Mouse (Mus musculus) stomach, embryonic 15.5 days (tissue): ENCODE results near the gene Spata9. TPM values are rescaled to one million over a fixed set of nuclear protein-coding genes. Genes with fewer than 3 reads are reported as not detected.

Experiments
- ATAC-seq: fragments of 200-750 bp; cut with Nextera tagmentation; 2 replicates; pipeline ENCODE4 v1.8.0; 2017; ENCODE audit warnings: low read depth, moderate number of reproducible peaks, moderate TSS enrichment; ENCODE audit not compliant: insufficient read depth, low FRiP score
- H3K27ac ChIP-seq: fragments of 300-500 bp; sonication (generic); 2 replicates; pipeline ENCODE4 v1.5.1; 2015; ENCODE audit warnings: mild to moderate bottlenecking, inconsistent platforms
- H3K27me3 ChIP-seq: fragments of 300-500 bp; sonication (generic); replicated peaks from 2 replicates; pipeline ENCODE4 v1.6.1; 2015; ENCODE audit warnings: inconsistent platforms
- H3K36me3 ChIP-seq: fragments of 300-500 bp; sonication (generic); 2 replicates; pipeline ENCODE4 v1.6.1; 2015; ENCODE audit warnings: inconsistent platforms
- H3K4me1 ChIP-seq: fragments of 300-500 bp; sonication (generic); 2 replicates; pipeline ENCODE4 v1.6.1; 2015; ENCODE audit warnings: inconsistent platforms
- H3K4me2 ChIP-seq: fragments of 300-500 bp; sonication (generic); 2 replicates; pipeline ENCODE4 v1.6.1; 2015; ENCODE audit warnings: mild to moderate bottlenecking, inconsistent platforms
- H3K4me3 ChIP-seq: fragments of 300-500 bp; sonication (generic); replicated peaks from 2 replicates; pipeline ENCODE4 v1.5.1; 2015; ENCODE audit warnings: inconsistent platforms
- H3K9ac ChIP-seq: fragments of 300-500 bp; sonication (generic); 2 replicates; pipeline ENCODE4 v1.6.1; 2015; ENCODE audit warnings: inconsistent platforms
- H3K9me3 ChIP-seq: fragments of 300-500 bp; sonication (generic); 2 replicates; pipeline ENCODE4 v1.6.1; 2016; ENCODE audit warnings: inconsistent platforms
- WGBS: fragments of 180-500 bp; shearing (Covaris S2); methylation state at CpG from one replicate; pipeline ENCODE4 v1.1.7; 2015; 5-methylcytosine and 5-hydroxymethylcytosine counted together
- polyA plus RNA-seq: library from polyadenylated mRNA; unstranded; fragments of >200 nt; fragmentation: Nextera tagmentation; extraction: Ambion mirVana; gene quantifications from 2 replicates; pipeline ENCODE4 v1.2.1, GENCODE M21; 2015

Spata9 gene
- polyA plus RNA-seq, 1 experiment from 2014 or later, result 0.71 TPM

GRCm38 (mm10) chr13:75943189-75944043, 23.5 kb upstream of the Spata9 start, which contains the start of gene Rhobtb3:
Gene Rhobtb3 (minus strand): TSS chr13:75943925.
- Histone ChIP-seq H3K27me3 (no peaks in the 10 kb centered on the region), H3K4me3 (peak within 1 kb of the TSS; percentile 93), H3K36me3 (0 out of 2 replicates have a peak, but pooled peaks cover 1% of the 10 kb centered on the region), H3K9ac (peak within 1 kb of the TSS; percentile 81), H3K9me3 (no peaks in the 10 kb centered on the region), H3K27ac (peak within 1 kb of the TSS; percentile 98), H3K4me2 (peak within 1 kb of the TSS; percentile 69), H3K4me1 (peaks cover 7% of the 10 kb centered on the region; the same call in 1 of the 2 replicates)
- WGBS, result under 1% methylated on average over 110 of the region's 110 CpGs
- ATAC-seq, result peak; percentile 83

- no peaks in the 10 kb centered on the region for H3K36me3 ChIP-seq
- peak overlapping the region; percentile 81 for H3K9ac ChIP-seq
- 2% methylated on average over 7 of the region's 7 CpGs for WGBS
- H3K4me1 ChIP-seq, result peaks cover 7% of the 10 kb centered on the region; the same call in 1 of the 2 replicates
- ATAC-seq, result no peak
- peak overlapping the region; percentile 93 for H3K4me3 ChIP-seq
- H3K9me3 ChIP-seq, result no peaks in the 10 kb centered on the region
- no peaks in the 10 kb centered on the region for H3K27me3 ChIP-seq
- peak overlapping the region; percentile 69 for H3K4me2 ChIP-seq
- H3K27ac ChIP-seq, result peak overlapping the region; percentile 98
These were observed 22.7 kb upstream of the Spata9 start for GRCm38 (mm10) chr13:75944044-75944820.

GRCm38 (mm10) chr13:75950295-75950694, 16.7 kb upstream of the Spata9 start:
- no peak for ATAC-seq
- H3K9ac ChIP-seq, result no peak overlapping the region
- H3K4me1 ChIP-seq, result no peaks in the 10 kb centered on the region
- H3K4me2 ChIP-seq, result no peak overlapping the region
- H3K27me3 ChIP-seq, result no peaks in the 10 kb centered on the region
- no peak overlapping the region for H3K4me3 ChIP-seq
- WGBS, result 27% methylated on average over 1 of the region's 1 CpGs
- no peaks in the 10 kb centered on the region for H3K9me3 ChIP-seq
- no peak overlapping the region for H3K27ac ChIP-seq
- no peaks in the 10 kb centered on the region for H3K36me3 ChIP-seq

GRCm38 (mm10) chr13:75955357-75955992, 11.5 kb upstream of the Spata9 start:
- no peaks in the 10 kb centered on the region for H3K36me3 ChIP-seq
- no peak overlapping the region for H3K4me3 ChIP-seq
- H3K4me2 ChIP-seq, result no peak overlapping the region
- H3K9ac ChIP-seq, result no peak overlapping the region
- no peaks in the 10 kb centered on the region for H3K9me3 ChIP-seq
- no peaks in the 10 kb centered on the region for H3K27me3 ChIP-seq
- no peak overlapping the region for H3K27ac ChIP-seq
- no peaks in the 10 kb centered on the region for H3K4me1 ChIP-seq
- ATAC-seq, result no peak

GRCm38 (mm10) chr13:75974481-75974880, 7.5 kb downstream of the Spata9 start:
- no peak for ATAC-seq
- Histone ChIP-seq H3K36me3 (no peaks in the 10 kb centered on the region), H3K4me3 (no peak overlapping the region), H3K27ac (no peak overlapping the region), H3K9me3 (no peaks in the 10 kb centered on the region), H3K4me2 (no peak overlapping the region), H3K27me3 (no peaks in the 10 kb centered on the region), H3K4me1 (no peaks in the 10 kb centered on the region), H3K9ac (no peak overlapping the region)
- WGBS, result 48% methylated on average over 2 of the region's 2 CpGs

GRCm38 (mm10) chr13:75975629-75976028, 8.7 kb downstream of the Spata9 start:
- Histone ChIP-seq H3K36me3 (no peaks in the 10 kb centered on the region), H3K4me2 (no peak overlapping the region), H3K9ac (no peak overlapping the region), H3K9me3 (no peaks in the 10 kb centered on the region), H3K27me3 (no peaks in the 10 kb centered on the region), H3K4me3 (no peak overlapping the region), H3K4me1 (no peaks in the 10 kb centered on the region), H3K27ac (no peak overlapping the region)
- ATAC-seq, result no peak
- 80% methylated on average over 1 of the region's 1 CpGs for WGBS

- ATAC-seq, result no peak
- H3K27me3 ChIP-seq, result no peaks in the 10 kb centered on the region
- H3K9me3 ChIP-seq, result no peaks in the 10 kb centered on the region
- H3K4me3 ChIP-seq, result no peak overlapping the region
- no peaks in the 10 kb centered on the region for H3K4me1 ChIP-seq
- H3K9ac ChIP-seq, result no peak overlapping the region
- H3K4me2 ChIP-seq, result no peak overlapping the region
- H3K36me3 ChIP-seq, result no peaks in the 10 kb centered on the region
- 66% methylated on average over 2 of the region's 2 CpGs for WGBS
- H3K27ac ChIP-seq, result no peak overlapping the region
These were observed 9.3 kb downstream of the Spata9 start for GRCm38 (mm10) chr13:75976218-75976617.

- H3K4me2 ChIP-seq, result no peak overlapping the region
- no peak overlapping the region for H3K9ac ChIP-seq
- 50% methylated on average over 2 of the region's 2 CpGs for WGBS
- no peaks in the 10 kb centered on the region for H3K4me1 ChIP-seq
- ATAC-seq, result no peak
- H3K4me3 ChIP-seq, result no peak overlapping the region
- no peaks in the 10 kb centered on the region for H3K9me3 ChIP-seq
- H3K36me3 ChIP-seq, result no peaks in the 10 kb centered on the region
- no peak overlapping the region for H3K27ac ChIP-seq
- no peaks in the 10 kb centered on the region for H3K27me3 ChIP-seq
These were observed 9.7 kb downstream of the Spata9 start for GRCm38 (mm10) chr13:75976649-75977048.

GRCm38 (mm10) chr13:75981901-75982300, 15.0 kb downstream of the Spata9 start:
- no peaks in the 10 kb centered on the region for H3K4me1 ChIP-seq
- H3K9ac ChIP-seq, result no peak overlapping the region
- H3K27ac ChIP-seq, result no peak overlapping the region
- H3K9me3 ChIP-seq, result no peaks in the 10 kb centered on the region
- H3K36me3 ChIP-seq, result no peaks in the 10 kb centered on the region
- H3K4me3 ChIP-seq, result no peak overlapping the region
- ATAC-seq, result no peak
- H3K4me2 ChIP-seq, result no peak overlapping the region
- no peaks in the 10 kb centered on the region for H3K27me3 ChIP-seq

GRCm38 (mm10) chr13:75988096-75988495, 21.1 kb downstream of the Spata9 start:
- H3K36me3 ChIP-seq, result no peaks in the 10 kb centered on the region
- no peak overlapping the region for H3K4me2 ChIP-seq
- H3K27ac ChIP-seq, result no peak overlapping the region
- WGBS, result 89% methylated on average over 1 of the region's 1 CpGs
- no peak overlapping the region for H3K4me3 ChIP-seq
- no peaks in the 10 kb centered on the region for H3K9me3 ChIP-seq
- H3K9ac ChIP-seq, result no peak overlapping the region
- H3K27me3 ChIP-seq, result no peaks in the 10 kb centered on the region
- no peak for ATAC-seq
- H3K4me1 ChIP-seq, result no peaks in the 10 kb centered on the region

GRCm38 (mm10) chr13:75992169-75993028, 25.4 kb downstream of the Spata9 start:
- Histone ChIP-seq H3K4me2 (no peak overlapping the region), H3K4me3 (no peak overlapping the region), H3K9ac (no peak overlapping the region), H3K27me3 (no peaks in the 10 kb centered on the region), H3K4me1 (no peaks in the 10 kb centered on the region), H3K27ac (no peak overlapping the region), H3K36me3 (no peaks in the 10 kb centered on the region), H3K9me3 (no peaks in the 10 kb centered on the region)
- 55% methylated on average over 9 of the region's 9 CpGs for WGBS
- no peak for ATAC-seq
